Mouse (Mus musculus): ENCODE data around the gene Ndufs3.
A peak's percentile ranks its signal among the peaks of the same experiment; 100 is the strongest.

The Ndufs3 gene

DNA sequence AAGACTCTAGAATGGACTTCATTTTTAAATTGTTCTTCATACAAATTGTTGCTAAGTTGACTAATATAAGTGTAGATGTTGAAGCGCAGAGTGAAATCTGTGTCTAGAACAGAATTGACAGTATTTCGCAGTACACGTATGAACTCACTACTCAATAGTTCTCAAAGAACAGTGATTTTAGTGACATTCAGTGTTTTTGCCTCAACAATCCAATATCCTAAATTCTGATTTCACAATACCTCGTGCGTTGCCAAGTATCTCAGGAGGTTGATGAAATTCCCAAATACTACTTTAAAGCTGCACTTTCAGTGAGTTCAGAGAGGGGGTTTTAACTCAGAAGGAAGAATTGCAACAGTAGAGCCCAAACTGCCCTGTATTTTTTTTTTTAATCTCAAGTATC lies 56.3 kb downstream of the Ndufs3 start:
- DNase-seq (ENCODE audit: low read depth): no peak

GRCm38 (mm10) chr2:90847681-90848050 lies 57.0 kb downstream of the Ndufs3 start:
- DNase-seq (ENCODE audit: low read depth): no peak

DNA sequence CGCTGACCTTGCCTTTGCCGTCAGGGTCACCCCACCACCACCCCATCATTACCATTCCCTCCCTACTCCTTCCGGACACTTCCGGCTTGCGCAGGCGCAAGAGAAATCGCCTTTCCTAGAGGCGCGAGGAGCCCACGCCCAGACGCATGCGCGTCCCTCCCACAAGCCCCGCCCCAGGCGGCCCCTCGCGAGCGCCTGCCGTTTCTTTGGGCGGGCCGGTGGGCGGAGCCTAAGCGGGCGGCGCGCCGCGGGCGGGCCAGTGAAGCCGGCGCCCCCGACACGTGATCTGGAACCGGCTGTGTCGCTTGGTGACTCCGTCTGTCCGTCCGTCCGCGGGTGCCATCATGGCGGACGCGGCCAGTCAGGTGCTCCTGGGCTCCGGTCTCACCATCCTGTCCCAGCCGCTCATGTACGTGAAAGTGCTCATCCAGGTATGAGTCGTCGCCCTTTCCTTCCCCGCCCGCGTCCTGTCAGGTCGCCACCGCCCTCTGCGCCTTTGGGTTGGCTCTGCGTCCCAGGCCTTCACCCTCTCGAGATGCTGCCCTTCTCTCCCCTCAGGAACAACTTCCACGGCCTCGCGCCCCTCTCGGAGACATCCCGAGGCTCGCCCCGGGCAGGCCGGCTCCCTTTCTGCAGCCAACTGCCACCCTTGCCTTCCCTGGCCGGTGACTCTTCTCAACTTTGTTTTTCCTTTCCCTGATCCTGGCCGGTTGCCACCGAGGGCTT lies 57.5 kb downstream of the Ndufs3 start, which contains the start of gene Mtch2:
Gene Mtch2 (plus strand): TSS at position 201 of the 726 bp plus-strand sequence.
- peak; percentile 90 for DNase-seq (ENCODE audit: low read depth)

- no peak for DNase-seq (ENCODE audit: low read depth)
These were observed 58.1 kb downstream of the Ndufs3 start for GRCm38 (mm10) chr2:90846597-90846954.

- DNase-seq (ENCODE audit: low read depth): no peak
These were observed 58.5 kb downstream of the Ndufs3 start for GRCm38 (mm10) chr2:90846171-90846570.

DNA sequence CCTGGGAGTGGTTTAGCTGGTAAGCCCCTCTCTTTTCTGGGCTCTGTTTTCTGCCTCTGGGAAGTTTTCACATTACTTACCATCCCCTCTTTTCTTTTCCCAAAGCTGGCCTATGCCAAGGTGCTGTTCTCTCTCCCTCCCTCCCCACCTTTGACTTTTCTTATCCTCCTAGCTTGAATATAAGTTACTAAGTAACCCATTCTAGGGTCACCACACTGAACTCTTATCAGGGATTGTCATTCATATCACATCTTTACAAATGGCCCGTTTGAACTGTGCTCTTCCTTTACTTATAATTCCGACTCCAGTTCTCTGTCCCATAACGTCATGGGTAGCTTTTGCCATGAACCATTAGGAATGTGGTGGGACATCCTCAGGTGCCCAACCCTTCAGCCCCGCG lies 59.4 kb downstream of the Ndufs3 start:
- no peak for DNase-seq (ENCODE audit: low read depth)

All from fibroblast of lung, adult 2 months (primary cell).